Mouse (Mus musculus) gastrocnemius, adult 2 months (tissue): ENCODE results near the gene Tfe3. TPM values are rescaled to one million over a fixed set of nuclear protein-coding genes. Genes with fewer than 3 reads are reported as not detected.
"Not testable (repeated sequence)": the region's sequence is repeated elsewhere in the genome, so short reads cannot be mapped to it uniquely, and the experiment has no call there.

Source experiments
- DNase-seq: peaks from one replicate; pipeline ENCODE4 v3.0.0; 2022
- H3K27ac ChIP-seq: fragments of 200-600 bp; 2 replicates; pipeline ENCODE4 v1.8.1; 2022; ENCODE audit warnings: mild to moderate bottlenecking
- H3K4me3 ChIP-seq: fragments of 200-600 bp; 2 replicates; pipeline ENCODE4 v1.8.1; 2022; ENCODE audit warnings: mild to moderate bottlenecking, moderate library complexity
- CTCF ChIP-seq: fragments of 200-600 bp; IDR thresholded peaks from 2 replicates; pipeline ENCODE4 v1.8.1; 2022; ENCODE audit warnings: antibody characterized with exemption, mild to moderate bottlenecking, moderate library complexity
- intact Hi-C: fragments of 180-260 bp; cut with DNase I; formaldehyde crosslinking; loops from one replicate; pipeline ENCODE4 v1.15.1; 2025
- long read RNA-seq, 2 experiments: library from polyadenylated mRNA; stranded (forward); transcript quantifications; one replicate each; pipeline ENCODE4 v2.0.0; 2021
- total RNA-seq, 2 experiments: library from RNA; stranded (reverse); gene quantifications; 2 replicates each; pipeline ENCODE4 v1.2.3; 2021

Tfe3 gene
- total RNA-seq, result 10 to 100 TPM; 10.9 to 11.1 TPM
- long read RNA-seq, experiment 1, transcript Tfe3-201 (10 exons, 3,277 nt), result major isoform, 5 of 9 reads
- long read RNA-seq, experiment 1, partial matches to known transcripts, result 2 of 9 reads
- long read RNA-seq, experiment 1, other reads (novel, unspliced or antisense), result 1 of 9 reads
- long read RNA-seq, experiment 2, partial matches to known transcripts, result 4 of 10 reads
- long read RNA-seq, experiment 2, other reads (novel, unspliced or antisense), result 0 of 10 reads

GRCm38 (mm10) chrX:7762137-7762920 is at the start of gene Tfe3:
TSS of gene Tfe3 (plus strand) at chrX:7762560.
- intact Hi-C loops, result loop anchor here (1.0 kb wide), 1 partner anchor 26 kb away; no protein-coding TSS in a partner anchor
- Histone ChIP-seq H3K4me3 (peak within 1 kb of the TSS; percentile 88), H3K27ac (peak within 1 kb of the TSS; percentile 91)
- no peak for TF ChIP-seq CTCF
- DNase-seq, result peak; percentile 95

GRCm38 (mm10) chrX:7713764-7714134 is 48.6 kb upstream of the Tfe3 start:
- Histone ChIP-seq H3K27ac (peak overlapping the region; percentile 78), H3K4me3 (peak overlapping the region; percentile 70)
- intact Hi-C loops, DNase-seq: not testable (repeated sequence)

- Histone ChIP-seq H3K4me3 (peak within 1 kb of the TSS; percentile 70), H3K27ac (peak within 1 kb of the TSS; percentile 90)
- intact Hi-C loops, result not testable (repeated sequence)
- DNase-seq, result peak; percentile 95
These were observed 48.0 kb upstream of the Tfe3 start, which contains the start of gene Wdr45 for GRCm38 (mm10) chrX:7714135-7714899. TSS of gene Wdr45 (plus strand) at chrX:7714333.

DNA sequence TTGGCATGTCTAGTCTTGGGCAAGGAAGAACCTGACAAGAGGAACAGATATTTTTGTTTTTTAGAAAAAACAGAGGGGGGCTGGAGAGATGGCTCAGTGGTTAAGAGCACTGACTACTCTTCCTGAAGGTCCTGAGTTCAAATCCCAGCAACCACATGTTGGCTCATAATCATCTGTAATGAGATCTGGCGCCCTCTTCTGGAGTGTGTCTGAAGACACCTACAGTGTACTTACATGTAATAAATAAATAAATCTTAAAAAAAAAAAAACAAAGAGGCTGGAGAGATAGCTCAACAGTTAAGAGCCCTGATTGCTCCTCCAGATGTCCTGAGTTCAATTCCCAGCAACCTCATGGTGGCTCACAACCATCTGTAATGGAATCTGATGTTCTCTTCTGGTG is 46.3 kb upstream of the Tfe3 start:
- intact Hi-C loops, H3K4me3 ChIP-seq, DNase-seq, H3K27ac ChIP-seq: not testable (repeated sequence)
- peak; percentile 22; the same call in 1 of the 2 replicates for TF ChIP-seq CTCF

GRCm38 (mm10) chrX:7721514-7722281 is 40.7 kb upstream of the Tfe3 start, which contains the start of gene Gm45208:
TSS of gene Gm45208 (plus strand) at chrX:7722245.
- Histone ChIP-seq H3K4me3 (peak within 1 kb of the TSS; percentile 87), H3K27ac (peak within 1 kb of the TSS; percentile 97)
- TF ChIP-seq CTCF, result no peak
- intact Hi-C loops, result no loop called here
- DNase-seq, result peak; percentile 75

DNA sequence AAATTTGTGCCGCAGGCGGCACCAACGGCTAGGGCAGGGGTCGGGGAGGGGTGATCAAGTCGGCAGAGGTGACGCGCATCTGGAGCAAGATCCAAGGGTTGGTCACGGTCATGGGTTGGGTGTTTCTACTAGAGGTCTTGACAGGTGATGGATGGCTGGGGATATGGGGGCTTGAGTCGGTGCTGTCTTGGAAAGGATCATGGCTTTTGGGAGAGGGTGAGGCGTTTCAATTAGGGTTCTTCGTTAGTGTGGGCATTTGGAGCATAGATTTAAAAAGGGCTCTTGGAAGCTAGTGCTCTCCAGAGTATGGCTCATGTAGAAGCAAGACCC is 40.1 kb upstream of the Tfe3 start:
- TF ChIP-seq CTCF, result no peak
- H3K27ac ChIP-seq, result peak overlapping the region; percentile 97
- H3K4me3 ChIP-seq, result peak overlapping the region; percentile 87
- intact Hi-C loops, result no loop called here
- no peak for DNase-seq

GRCm38 (mm10) chrX:7722691-7723090 is 39.7 kb upstream of the Tfe3 start:
- DNase-seq, result no peak
- Histone ChIP-seq H3K4me3 (peak overlapping the region; percentile 87), H3K27ac (peak overlapping the region; percentile 97)
- no peak for TF ChIP-seq CTCF
- intact Hi-C loops, result no loop called here

DNA sequence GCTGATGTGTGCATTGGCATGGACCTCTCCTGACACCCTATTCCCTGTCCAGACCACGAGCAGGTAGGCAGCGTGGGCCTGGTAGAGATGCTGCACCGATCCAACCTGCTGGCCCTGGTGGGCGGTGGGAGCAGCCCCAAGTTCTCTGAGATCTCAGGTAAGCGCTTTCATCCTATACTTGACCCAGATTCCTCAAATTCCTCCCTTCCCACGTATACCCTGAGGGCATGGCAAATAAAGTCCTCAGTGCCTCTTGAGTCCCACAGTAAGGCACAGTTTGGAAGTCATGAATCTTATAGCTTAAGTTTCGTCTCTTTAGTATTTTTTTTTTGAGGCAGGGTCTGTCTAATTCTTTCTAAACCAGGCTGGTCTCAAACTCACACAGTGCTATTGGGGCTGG is 38.2 kb upstream of the Tfe3 start:
- DNase-seq, result no peak
- TF ChIP-seq CTCF, result no peak
- Histone ChIP-seq H3K27ac (no peak overlapping the region), H3K4me3 (no peak overlapping the region)
- intact Hi-C loops, result no loop called here

DNA sequence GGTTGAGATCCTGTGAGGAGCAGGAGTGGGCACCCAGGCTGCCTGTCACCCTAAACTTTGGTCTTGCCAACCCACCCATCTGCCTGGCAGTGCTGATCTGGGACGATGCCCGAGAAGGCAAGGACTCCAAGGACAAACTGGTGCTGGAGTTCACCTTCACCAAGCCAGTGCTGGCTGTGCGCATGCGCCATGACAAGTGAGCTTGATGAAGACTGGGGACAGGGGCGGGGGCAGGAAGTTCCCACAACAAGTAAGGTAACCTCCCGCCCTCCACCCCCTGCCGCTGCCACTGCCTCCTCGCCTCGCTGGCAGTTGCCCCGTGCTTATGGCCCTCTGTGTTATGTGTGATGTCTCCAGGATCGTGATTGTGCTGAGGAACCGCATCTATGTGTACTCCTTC is 36.5 kb upstream of the Tfe3 start:
- DNase-seq, result no peak
- Histone ChIP-seq H3K27ac (no peak overlapping the region), H3K4me3 (no peak overlapping the region)
- TF ChIP-seq CTCF, result no peak
- intact Hi-C loops, result no loop called here

DNA sequence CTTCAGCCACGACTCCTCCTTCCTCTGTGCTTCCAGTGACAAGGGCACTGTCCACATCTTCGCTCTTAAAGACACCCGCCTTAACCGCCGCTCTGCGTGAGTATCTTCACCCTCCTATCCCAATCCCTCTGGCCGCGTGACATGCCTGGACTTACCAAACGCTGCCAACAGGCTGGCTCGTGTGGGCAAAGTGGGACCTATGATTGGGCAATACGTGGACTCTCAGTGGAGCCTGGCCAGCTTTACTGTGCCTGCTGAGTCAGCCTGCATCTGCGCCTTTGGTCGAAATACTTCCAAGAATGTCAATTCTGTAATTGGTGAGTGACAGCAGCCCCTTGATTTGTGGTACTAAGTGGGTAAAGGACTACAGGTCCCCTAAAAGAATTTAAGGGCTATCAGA is 35.2 kb upstream of the Tfe3 start:
- H3K4me3 ChIP-seq, result no peak overlapping the region
- intact Hi-C loops, result no loop called here
- no peak overlapping the region for H3K27ac ChIP-seq
- DNase-seq, result no peak
- TF ChIP-seq CTCF, result no peak

DNA sequence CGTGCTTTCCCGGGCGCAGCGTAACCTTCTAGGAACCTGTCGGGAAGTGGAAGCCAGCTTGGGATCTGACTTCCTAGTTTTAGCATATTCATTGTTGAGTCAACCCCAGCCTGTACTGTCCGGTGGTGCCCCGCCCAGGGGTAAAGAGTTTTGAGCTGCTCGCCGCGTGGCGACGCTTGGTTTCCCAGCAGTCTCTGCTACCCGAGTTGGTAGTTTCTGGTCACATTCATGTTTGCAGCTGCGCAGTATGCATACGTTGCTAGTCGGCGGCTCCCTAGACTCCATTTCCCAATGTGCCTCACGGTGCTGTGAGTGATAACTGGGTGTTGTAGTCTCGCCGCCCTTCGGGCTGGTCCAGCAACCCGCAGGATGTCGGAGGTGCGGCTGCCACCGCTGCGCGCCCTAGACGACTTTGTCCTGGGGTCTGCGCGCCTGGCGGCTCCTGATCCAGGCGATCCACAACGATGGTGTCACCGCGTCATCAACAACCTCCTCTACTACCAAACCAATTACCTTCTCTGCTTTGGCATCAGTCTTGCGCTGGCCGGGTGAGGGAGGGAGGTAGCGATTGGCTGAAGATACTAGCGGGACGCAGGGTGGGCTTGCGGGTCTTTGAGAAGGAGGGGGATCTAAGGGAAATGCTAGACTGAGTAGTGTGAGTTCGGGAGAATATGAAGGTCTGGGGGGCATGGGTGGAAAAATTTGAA is 34.0 kb upstream of the Tfe3 start, which contains the start of gene Praf2:
TSS of gene Praf2 (plus strand) at position 225 of the 707 bp plus-strand sequence.
- peak within 1 kb of the TSS; percentile 77 for H3K27ac ChIP-seq
- DNase-seq, result peak; percentile 83
- peak within 1 kb of the TSS; percentile 71 for H3K4me3 ChIP-seq
- no peak for TF ChIP-seq CTCF
- intact Hi-C loops, result no loop called here

- DNase-seq, result no peak
- intact Hi-C loops, result no loop called here
- peak overlapping the region; percentile 71 for H3K4me3 ChIP-seq
- no peak for TF ChIP-seq CTCF
- peak overlapping the region; percentile 77 for H3K27ac ChIP-seq
These were observed 33.5 kb upstream of the Tfe3 start for GRCm38 (mm10) chrX:7728922-7729265.
